ENCODE assay signal across 8 mouse cellular contexts in the genomic region with DNA sequence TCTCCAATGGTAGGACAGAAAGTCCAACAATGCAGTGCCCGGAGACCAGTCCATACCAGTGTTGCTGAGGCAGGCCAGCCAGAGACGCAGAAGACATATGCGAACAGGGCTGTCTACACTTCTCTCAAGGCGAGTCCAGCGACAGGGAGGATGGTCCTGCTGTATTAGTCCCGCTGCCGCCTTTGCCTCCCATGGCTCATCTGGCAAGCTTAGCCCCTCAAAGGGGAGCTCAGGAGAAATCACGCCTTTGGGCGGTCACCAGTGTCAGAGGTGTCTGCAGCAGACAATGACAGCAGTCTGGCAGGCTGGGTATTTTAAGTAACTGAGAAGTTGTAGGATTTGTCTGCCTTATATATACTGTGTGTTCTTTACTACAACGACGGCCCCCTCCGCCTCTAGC. TPM values are rescaled to one million over a fixed set of nuclear protein-coding genes. Genes with fewer than 3 reads are reported as not detected.
A peak's percentile ranks its signal among the peaks of the same experiment; 100 is the strongest.
DNase-seq lines count a peak whose midpoint lies in the region; ATAC-seq and TF ChIP-seq lines count a peak whose summit lies in the region.

No protein-coding gene starts in this region.

- DNase-seq in layer of hippocampus, adult 2 months (ENCODE audit: low spot score in 2 of 2) = no peak
- no peak for DNase-seq in layer of hippocampus, postnatal 10 days (ENCODE audit: low spot score in 2 of 2)
- DNase-seq in cerebellum, postnatal 10 days = peak; percentile 20 to 40
- no peak for DNase-seq in liver, embryonic 14.5 days (ENCODE audit: low read depth in 3 of 3, low spot score in 3 of 3)
- no peak for DNase-seq in T-cell, adult 2 months (ENCODE audit: low spot score)
- DNase-seq in ovary, postnatal 14 days (ENCODE audit: low spot score) = no peak
- no peak for DNase-seq in urinary bladder, postnatal 14 days (ENCODE audit: low spot score)

- peak overlapping the region; percentile 85; the same call in 1 of the 2 replicates for H3K27ac ChIP-seq in layer of hippocampus, adult 2 months
- H3K27ac ChIP-seq in heart, embryonic 12.5 days (ENCODE audit: poor library complexity, severe bottlenecking) = peak overlapping the region; percentile 93
- H3K27ac ChIP-seq in liver, embryonic 14.5 days = no peak overlapping the region

- H3K4me1 ChIP-seq in heart, embryonic 12.5 days (replicated peaks) = peaks cover 21% of the 10 kb centered on the region
- peaks cover 0 to 2% of the 10 kb centered on the region in 2 experiments; a peak in 1 of 4 replicates for H3K4me1 ChIP-seq in liver, embryonic 14.5 days (replicated peaks; ENCODE audit: control insufficient read depth in 2 of 2, insufficient read depth in 2 of 2, low read length in 1 of 2)

- WGBS in heart, embryonic 12.5 days = 25% methylated on average over 12 of the region's 12 CpGs
- 48% methylated on average over 12 of the region's 12 CpGs for WGBS in liver, embryonic 14.5 days (ENCODE audit: insufficient replicate concordance)

- no peak for TF ChIP-seq EP300 in liver, embryonic 14.5 days (IDR thresholded peaks at IDR 0.05; ENCODE audit: low read depth)

- H3K27me3 ChIP-seq in heart, embryonic 12.5 days (replicated peaks) = no peaks in the 10 kb centered on the region
- no peaks in the 10 kb centered on the region for H3K27me3 ChIP-seq in liver, embryonic 14.5 days (ENCODE audit: control insufficient read depth, insufficient read depth, low read length)

- ATAC-seq in heart, embryonic 12.5 days (ENCODE audit: insufficient number of reproducible peaks, low FRiP score) = peak; percentile 22; the same call in 1 of the 2 replicates
- no peak for ATAC-seq in liver, embryonic 14.5 days (ENCODE audit: insufficient read depth)

- H3K36me3 ChIP-seq in heart, embryonic 12.5 days = peaks cover 3% of the 10 kb centered on the region; the same call in 1 of the 2 replicates
- no peaks in the 10 kb centered on the region for H3K36me3 ChIP-seq in liver, embryonic 14.5 days (replicated peaks; ENCODE audit: control insufficient read depth, insufficient read depth, low read depth)

- peak overlapping the region; percentile 74 for H3K4me3 ChIP-seq in layer of hippocampus, adult 2 months
- peak overlapping the region; percentile 75 for H3K4me3 ChIP-seq in heart, embryonic 12.5 days
- H3K4me3 ChIP-seq in liver, embryonic 14.5 days (ENCODE audit: insufficient read depth in 1 of 2, low read depth in 2 of 2, low read length in 2 of 2) = peak overlapping the region; percentile 47 to 63

- H3K4me2 ChIP-seq in heart, embryonic 12.5 days = peak overlapping the region; percentile 71
- peak overlapping the region; percentile 65 for H3K4me2 ChIP-seq in liver, embryonic 14.5 days (ENCODE audit: low read depth)

- H3K9me3 ChIP-seq in heart, embryonic 12.5 days (replicated peaks) = no peaks in the 10 kb centered on the region
- H3K9me3 ChIP-seq in liver, embryonic 14.5 days (ENCODE audit: control insufficient read depth, low read length) = no peaks in the 10 kb centered on the region

- H3K9ac ChIP-seq in heart, embryonic 12.5 days = peak overlapping the region; percentile 74
- no peak overlapping the region for H3K9ac ChIP-seq in liver, embryonic 14.5 days (replicated peaks)

- TF ChIP-seq CTCF in layer of hippocampus, adult 2 months (conservative IDR thresholded peaks at IDR 0.05) = no peak
- TF ChIP-seq CTCF in liver, embryonic 14.5 days (IDR thresholded peaks at IDR 0.05; ENCODE audit: low read depth) = no peak

RNA-seq across cellular contexts. Expression of gene Amer1, which starts 1.3 kb away (rescaled TPM):
- total RNA-seq in layer of hippocampus, adult 2 months (2021) = 1 to 10 TPM; 5.2 to 5.5 TPM
- 10 to 100 TPM; 15.7 to 16.1 TPM for total RNA-seq in layer of hippocampus, postnatal 10 days (2021)
- 7.8 and 7.9 TPM in 2 replicates for polyA plus RNA-seq in heart, embryonic 12.5 days (2016; fragmentation: Nextera tagmentation; extraction: Ambion mirVana)
- polyA plus RNA-seq in liver, embryonic 14.5 days (2012; rRNA removed) = 0.98 and 1.2 TPM in 2 replicates
- polyA plus RNA-seq in liver, embryonic 14.5 days (2014; fragmentation: Nextera tagmentation; extraction: Ambion mirVana) = 1.3 and 1.5 TPM in 2 replicates

Comparison
In these comparisons a context has a peak if more than half of its experiments do, and no peak if none do; other contexts are left out.
1. DNase-seq: peak in cerebellum, postnatal 10 days (2 of 2); none in layer of hippocampus, adult 2 months (0 of 2), layer of hippocampus, postnatal 10 days (0 of 2), liver, embryonic 14.5 days (0 of 3), T-cell, adult 2 months (single experiment), ovary, postnatal 14 days (single experiment) and urinary bladder, postnatal 14 days (single experiment).
2. Peak in every context shown above with its lines, with median percentiles within 50 percentile points of each other: H3K4me3 ChIP-seq.